Mouse (Mus musculus): ENCODE results near the gene Slc37a2. TPM values are rescaled to one million over a fixed set of nuclear protein-coding genes. Genes with fewer than 3 reads are reported as not detected.

Gene Slc37a2
- polyA plus RNA-seq (2012; rRNA removed; ENCODE audit: low replicate concordance): 2.7 and 72.0 TPM in 2 replicates

DNA sequence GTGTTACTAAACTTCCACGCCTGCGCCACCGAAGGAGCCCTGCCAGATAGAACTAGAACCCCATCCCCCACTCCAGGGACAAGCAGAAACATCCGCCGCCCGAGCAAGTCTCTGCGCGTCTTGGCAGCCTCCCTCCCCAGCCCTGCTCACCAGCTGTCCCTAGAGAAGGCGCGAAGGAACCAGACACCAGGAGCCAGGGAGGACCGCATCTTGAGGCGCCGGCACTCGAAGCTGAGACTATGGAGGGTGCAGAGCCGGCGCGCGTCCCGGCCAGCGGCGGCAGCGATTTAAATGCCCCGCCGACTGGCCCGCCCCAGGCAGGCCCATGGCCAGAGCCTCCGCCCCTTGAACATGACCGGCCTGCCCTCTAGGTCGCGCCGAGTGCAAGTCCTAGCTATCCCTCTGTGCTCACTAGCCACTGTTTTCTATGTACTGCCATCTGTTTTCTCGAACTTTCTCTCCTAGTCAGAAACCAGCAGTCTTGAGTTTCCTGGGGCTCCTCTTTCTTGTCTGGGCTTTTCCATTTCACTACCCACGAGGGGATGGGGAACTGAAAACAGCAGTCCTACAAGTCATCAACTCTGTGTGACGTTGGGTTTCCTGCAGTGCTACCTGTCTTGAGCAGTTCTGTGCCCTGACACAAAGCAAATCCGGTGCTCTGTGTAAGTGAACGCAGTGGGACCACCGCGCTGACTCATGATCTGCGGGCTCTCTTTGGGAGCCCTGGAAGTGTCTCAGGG, at the start of gene Slc37a2:
Slc37a2 (minus strand) TSS at position 590 of the 740 bp plus-strand sequence.

DNA sequence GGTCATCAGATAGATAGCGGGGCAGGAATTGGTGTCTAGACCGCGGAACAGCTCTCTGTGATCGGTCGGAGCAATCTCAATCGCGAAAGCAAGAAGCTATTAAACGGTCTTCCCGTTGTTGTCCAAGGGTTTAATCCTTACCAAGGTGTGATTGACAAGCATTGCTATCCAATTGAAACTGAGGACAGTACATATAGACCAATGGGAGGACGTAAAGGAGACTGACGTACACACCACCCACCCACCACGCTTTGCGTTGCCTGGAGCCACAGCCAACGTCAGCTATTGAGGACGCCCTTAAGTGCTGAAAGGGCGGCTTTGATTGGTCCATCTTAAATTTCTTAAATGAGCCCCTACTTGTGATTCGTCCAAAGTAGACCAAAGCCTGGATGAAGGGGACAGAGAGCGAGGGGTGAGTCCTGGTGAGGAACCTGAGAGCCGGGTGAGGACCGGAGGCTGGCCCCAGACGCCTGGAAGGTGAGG, 47.6 kb downstream of the Slc37a2 start, which contains the start of gene Tmem218:
Tmem218 (plus strand) TSS at position 295 of the 483 bp plus-strand sequence.

Other genes with a start within 250 kb of the Slc37a2 start
- gene Pknox2, start 108.3 kb downstream of the Slc37a2 start, polyA plus RNA-seq (2012; rRNA removed; ENCODE audit: low replicate concordance): 0.47 and 6.2 TPM in 2 replicates
- gene Tmem218, start 47.5 kb downstream of the Slc37a2 start, polyA plus RNA-seq (2012; rRNA removed; ENCODE audit: low replicate concordance): 0.46 and 0.68 TPM in 2 replicates
- gene Ccdc15, start 92.7 kb upstream of the Slc37a2 start, polyA plus RNA-seq (2012; rRNA removed; ENCODE audit: low replicate concordance): 0.30 and 0.82 TPM in 2 replicates
- 0.23 and 1.3 TPM in 2 replicates for gene Hepacam, start 111.6 kb upstream of the Slc37a2 start, polyA plus RNA-seq (2012; rRNA removed; ENCODE audit: low replicate concordance)
- 8.2 and 12.8 TPM in 2 replicates for gene Robo4, start 146.2 kb upstream of the Slc37a2 start, polyA plus RNA-seq (2012; rRNA removed; ENCODE audit: low replicate concordance)
- gene Robo3, start 177.5 kb upstream of the Slc37a2 start, polyA plus RNA-seq (2012; rRNA removed; ENCODE audit: low replicate concordance): 1.4 and 4.5 TPM in 2 replicates
- 7.6 and 13.2 TPM in 2 replicates for gene Msantd2, start 233.6 kb upstream of the Slc37a2 start, polyA plus RNA-seq (2012; rRNA removed; ENCODE audit: low replicate concordance)

Data from duodenum, adult 2 months (tissue).